Mouse (Mus musculus) liver, embryonic 14.5 days (tissue): ENCODE data around the gene Cdc20b.

Experiments
- CTCF ChIP-seq: IDR thresholded peaks from 2 replicates; pipeline ENCODE4 v1.5.1; 2016; ENCODE audit warnings: antibody characterized with exemption, low read depth, control low read depth
- EP300 ChIP-seq: IDR thresholded peaks from 2 replicates; pipeline ENCODE4 v1.6.1; 2016; ENCODE audit warnings: antibody characterized with exemption, low read depth

GRCm38 (mm10) chr13:113082101-113082500 lies 47.2 kb downstream of the Cdc20b start:
- no peak for TF ChIP-seq CTCF
- TF ChIP-seq EP300 = no peak
